Mouse (Mus musculus) CD4-positive helper T cell, adult 2 months (primary cell): ENCODE results near the gene Gm1604a.
A peak's percentile ranks its signal among the peaks of the same experiment; 100 is the strongest.
"Not testable (repeated sequence)": the region's sequence is repeated elsewhere in the genome, so short reads cannot be mapped to it uniquely, and the experiment has no call there.

Experiments
- DNase-seq: peaks from one replicate; pipeline ENCODE4 v3.0.0-alpha.2; 2012; ENCODE audit warnings: low read depth, missing footprints, low spot score

The Gm1604a gene

DNA sequence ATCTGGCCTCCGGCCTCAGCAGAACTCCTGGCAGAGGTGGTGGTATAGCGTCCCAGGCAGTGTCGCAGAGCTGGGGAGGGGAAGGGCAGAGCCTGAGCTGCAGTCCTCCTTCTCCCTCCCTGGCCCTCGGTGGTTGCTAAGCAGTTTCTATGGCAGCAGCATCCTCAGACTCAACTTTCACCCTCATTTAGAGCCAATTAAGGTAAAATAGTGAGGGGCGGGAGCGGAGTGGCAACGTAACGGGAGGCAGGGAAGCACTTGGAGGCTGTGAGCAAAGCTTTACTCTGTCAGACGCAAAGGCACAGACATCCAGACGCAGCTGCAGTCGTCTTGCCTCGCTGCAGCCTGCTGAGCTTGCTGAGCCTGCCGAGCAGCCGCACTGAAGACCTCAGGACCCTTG, at the start of gene Gm1604a:
TSS of gene Gm1604a (plus strand) at position 312 of the 400 bp plus-strand sequence.
- DNase-seq = not testable (repeated sequence)

- DNase-seq = peak; percentile 51
These were observed 46.8 kb upstream of the Gm1604a start, which contains the start of gene Gm49721 for GRCm38 (mm10) chr17:6978287-6979248. TSS of gene Gm49721 (plus strand) at chr17:6978904.

- peak; percentile 11 for DNase-seq
These were observed 46.0 kb upstream of the Gm1604a start for GRCm38 (mm10) chr17:6979380-6979779.

GRCm38 (mm10) chr17:6980144-6980543, 45.2 kb upstream of the Gm1604a start:
- DNase-seq = not testable (repeated sequence)

DNA sequence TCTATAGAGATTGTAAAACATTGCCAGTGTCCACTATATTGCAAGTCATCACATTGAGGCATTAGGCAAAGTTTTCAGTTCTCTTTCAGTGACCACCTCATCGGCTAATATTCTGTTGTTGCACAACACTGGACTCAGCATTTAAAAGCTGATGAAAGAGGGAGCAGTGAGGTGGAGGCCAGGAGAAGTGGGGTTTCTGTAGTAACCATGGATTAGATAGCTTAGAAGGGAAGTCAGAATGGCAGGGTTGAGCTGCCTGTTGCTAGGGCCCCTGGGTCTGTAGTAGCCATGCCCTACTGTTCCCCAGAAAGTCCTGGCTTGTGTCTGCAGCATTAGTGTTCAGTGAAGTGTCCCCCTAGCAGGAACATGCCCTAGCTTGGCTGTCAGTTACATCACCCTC, 39.2 kb upstream of the Gm1604a start:
- not testable (repeated sequence) for DNase-seq

DNA sequence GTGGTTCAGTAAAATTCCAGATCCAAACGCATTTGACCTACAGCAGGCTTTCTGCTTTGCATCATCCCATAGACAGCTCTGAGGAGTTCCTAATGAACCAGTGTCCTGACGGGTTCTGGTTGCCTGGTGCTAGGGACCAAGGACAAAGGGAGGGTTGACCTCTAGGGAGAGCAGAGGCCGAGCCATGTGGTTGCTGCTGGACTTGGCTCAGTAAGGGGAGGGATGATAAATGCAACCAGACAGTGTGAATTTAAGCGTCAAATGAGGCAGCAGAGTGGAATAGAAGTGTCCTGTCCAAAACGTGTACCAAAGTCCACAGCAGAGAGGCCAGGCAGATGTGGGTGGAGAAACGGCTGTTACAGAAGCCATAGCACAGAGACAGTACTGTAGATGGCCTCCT, 29.9 kb upstream of the Gm1604a start:
- DNase-seq = not testable (repeated sequence)

- not testable (repeated sequence) for DNase-seq
These were observed 28.5 kb upstream of the Gm1604a start for GRCm38 (mm10) chr17:6996826-6997225.

GRCm38 (mm10) chr17:6997778-6998490, 27.4 kb upstream of the Gm1604a start:
- not testable (repeated sequence) for DNase-seq

GRCm38 (mm10) chr17:7001790-7002585, 23.4 kb upstream of the Gm1604a start:
- DNase-seq = not testable (repeated sequence)

GRCm38 (mm10) chr17:7003392-7003791, 22.0 kb upstream of the Gm1604a start:
- not testable (repeated sequence) for DNase-seq

GRCm38 (mm10) chr17:7005646-7006045, 19.7 kb upstream of the Gm1604a start:
- DNase-seq = not testable (repeated sequence)

DNA sequence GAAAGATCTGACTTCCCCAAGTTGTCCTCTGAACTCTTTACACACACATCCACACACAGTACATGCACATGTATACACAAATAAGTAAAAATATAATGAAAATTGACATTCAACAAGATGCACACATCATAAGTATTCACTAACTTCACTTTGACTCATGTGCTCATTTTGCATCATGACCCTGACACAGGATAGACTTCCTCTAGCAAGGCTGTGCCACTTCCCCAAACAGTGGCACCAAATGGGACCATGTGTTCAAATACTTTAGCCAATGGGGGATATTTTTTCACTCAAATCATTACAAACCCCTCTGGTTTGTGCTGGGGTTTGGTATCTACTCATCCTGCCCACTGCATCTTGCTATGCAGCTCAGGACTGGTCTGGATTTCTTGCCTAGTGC, 16.5 kb upstream of the Gm1604a start:
- DNase-seq = not testable (repeated sequence)

DNA sequence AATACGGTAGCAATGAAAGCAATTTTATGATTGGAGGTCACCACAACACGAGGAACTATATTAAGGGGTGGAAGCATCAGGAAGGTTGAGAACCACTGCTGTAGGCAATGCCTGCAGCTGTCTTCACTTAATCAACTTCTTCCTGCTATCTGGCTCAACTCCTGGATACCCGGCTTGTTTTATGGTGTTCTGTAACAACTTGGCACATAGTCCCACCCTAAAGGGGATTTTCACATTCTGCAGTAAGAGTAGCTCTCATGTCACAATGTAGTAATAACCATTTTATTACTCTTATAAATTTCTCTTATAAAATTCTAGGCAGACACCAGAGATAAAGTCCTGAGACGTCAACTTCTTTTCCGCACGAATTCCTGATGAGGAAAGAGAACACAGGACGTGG, 15.9 kb upstream of the Gm1604a start:
- DNase-seq = not testable (repeated sequence)

DNA sequence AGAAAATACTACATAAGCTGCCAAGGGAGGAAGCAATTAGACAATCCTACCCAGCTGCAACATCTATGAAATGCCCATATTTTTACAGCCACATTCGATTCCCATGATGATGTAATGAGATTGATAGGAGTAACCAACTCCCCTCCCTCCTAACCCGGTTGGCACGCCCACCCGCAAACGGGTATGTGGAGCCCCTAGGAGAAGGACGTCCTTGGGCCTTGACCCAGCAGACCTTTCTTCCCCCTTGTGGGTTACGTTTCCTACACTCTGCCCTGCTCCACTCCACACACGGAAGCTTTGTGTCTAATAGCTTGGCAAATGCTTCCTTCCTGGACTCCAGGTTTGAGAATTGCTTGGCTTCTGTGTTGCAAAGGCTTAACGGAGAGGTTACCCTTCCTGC, 15.5 kb upstream of the Gm1604a start:
- DNase-seq = not testable (repeated sequence)

GRCm38 (mm10) chr17:7014190-7014589, 11.2 kb upstream of the Gm1604a start:
- DNase-seq = not testable (repeated sequence)

- DNase-seq = not testable (repeated sequence)
These were observed 487 bp downstream of the Gm1604a start for GRCm38 (mm10) chr17:7025764-7026346.

DNA sequence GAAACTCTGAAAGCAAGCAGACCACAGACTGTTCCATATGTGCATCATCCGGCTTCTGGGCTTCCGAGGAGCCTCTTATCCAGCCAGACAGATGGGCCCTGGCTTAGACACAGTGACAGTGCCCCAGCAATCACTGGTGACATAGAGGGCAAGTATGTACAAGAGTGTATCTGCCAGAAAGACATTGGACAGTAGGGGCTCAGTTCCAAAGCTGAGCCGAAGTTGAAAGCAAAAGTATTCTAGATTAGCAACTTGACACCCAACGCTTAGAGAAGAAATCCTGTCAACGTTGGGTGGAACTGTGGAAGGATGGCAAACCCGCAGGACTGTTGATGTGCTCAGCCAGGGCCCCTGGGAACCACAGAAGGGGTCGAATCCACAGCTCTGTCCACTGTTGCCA, 4.8 kb downstream of the Gm1604a start:
- DNase-seq = not testable (repeated sequence)

GRCm38 (mm10) chr17:7030622-7031174, 5.3 kb downstream of the Gm1604a start:
- not testable (repeated sequence) for DNase-seq

- not testable (repeated sequence) for DNase-seq
These were observed 8.1 kb downstream of the Gm1604a start for GRCm38 (mm10) chr17:7033192-7034166.
